Mouse (Mus musculus) liver, embryonic 13.5 days (tissue): ENCODE results near the gene Cdkal1. TPM values are rescaled to one million over a fixed set of nuclear protein-coding genes. Genes with fewer than 3 reads are reported as not detected.

ENCODE experiments used
- ATAC-seq: fragments of 200-750 bp; cut with Nextera tagmentation; 2 replicates; pipeline ENCODE4 v1.8.0; 2017; ENCODE audit warnings: low read depth, mild to moderate bottlenecking, moderate number of reproducible peaks, moderate library complexity
- DNase-seq: peaks from one replicate; pipeline ENCODE4 v3.0.0; 2022
- H3K27ac ChIP-seq: fragments of 300-500 bp; sonication (generic); 2 replicates; pipeline ENCODE4 v1.5.1; 2015; ENCODE audit warnings: moderate library complexity, mild to moderate bottlenecking, inconsistent platforms
- H3K27me3 ChIP-seq: fragments of 300-500 bp; sonication (generic); 2 replicates; pipeline ENCODE4 v1.6.1; 2015; ENCODE audit warnings: mild to moderate bottlenecking, inconsistent platforms
- H3K36me3 ChIP-seq: fragments of 300-500 bp; sonication (generic); 2 replicates; pipeline ENCODE4 v1.6.1; 2015; ENCODE audit warnings: mild to moderate bottlenecking, inconsistent platforms
- H3K4me1 ChIP-seq: fragments of 300-500 bp; sonication (generic); replicated peaks from 2 replicates; pipeline ENCODE4 v1.6.1; 2015; ENCODE audit warnings: inconsistent platforms
- H3K4me2 ChIP-seq: fragments of 300-500 bp; sonication (generic); 2 replicates; pipeline ENCODE4 v1.6.1; 2015; ENCODE audit warnings: inconsistent platforms, mild to moderate bottlenecking, moderate library complexity
- H3K4me3 ChIP-seq: fragments of 300-500 bp; sonication (generic); replicated peaks from 2 replicates; pipeline ENCODE4 v1.5.1; 2015; ENCODE audit warnings: mild to moderate bottlenecking, inconsistent platforms
- H3K9ac ChIP-seq: fragments of 300-500 bp; sonication (generic); 2 replicates; pipeline ENCODE4 v1.6.1; 2015; ENCODE audit warnings: mild to moderate bottlenecking, inconsistent platforms
- H3K9me3 ChIP-seq: fragments of 300-500 bp; sonication (generic); replicated peaks from 2 replicates; pipeline ENCODE4 v1.6.1; 2016; ENCODE audit warnings: inconsistent platforms
- WGBS: fragments of 180-500 bp; shearing (Covaris S2); methylation state at CpG from one replicate; pipeline ENCODE4 v1.1.7; 2015; ENCODE audit not compliant: insufficient replicate concordance; 5-methylcytosine and 5-hydroxymethylcytosine counted together
- polyA plus RNA-seq: library from polyadenylated mRNA; unstranded; fragments of >200 nt; fragmentation: Nextera tagmentation; extraction: Ambion mirVana; gene quantifications from 2 replicates; pipeline ENCODE4 v1.2.1, GENCODE M21; 2015

Cdkal1 gene
- polyA plus RNA-seq, 1 experiment from 2014 or later: 10.0 TPM

DNA sequence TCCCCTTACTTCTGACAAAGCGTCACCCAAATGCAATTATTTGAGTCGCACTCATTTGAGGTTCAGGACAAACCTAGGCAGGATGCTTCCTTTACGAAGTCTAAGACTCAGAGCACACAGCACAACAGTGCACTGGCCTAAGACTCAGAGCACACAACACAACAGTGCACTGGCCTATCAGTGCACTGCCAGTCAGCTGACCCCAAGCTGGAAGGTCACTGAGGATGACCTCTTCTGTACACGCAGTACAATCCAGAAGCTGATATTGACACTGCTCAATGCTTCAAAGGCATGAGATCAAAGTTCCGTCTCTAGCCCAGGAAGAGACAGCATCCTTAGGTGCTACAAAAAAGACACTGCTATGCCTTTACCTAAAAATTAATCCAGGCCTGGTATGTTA is 327.1 kb downstream of the Cdkal1 start:
- no peak for DNase-seq
- Histone ChIP-seq H3K9ac (no peak overlapping the region), H3K27me3 (no peaks in the 10 kb centered on the region), H3K27ac (no peak overlapping the region), H3K9me3 (no peaks in the 10 kb centered on the region), H3K4me3 (no peak overlapping the region), H3K4me1 (no peaks in the 10 kb centered on the region), H3K36me3 (no peaks in the 10 kb centered on the region), H3K4me2 (no peak overlapping the region)
- peak; percentile 85 for ATAC-seq
- WGBS: 69% methylated on average over 5 of the region's 5 CpGs

DNA sequence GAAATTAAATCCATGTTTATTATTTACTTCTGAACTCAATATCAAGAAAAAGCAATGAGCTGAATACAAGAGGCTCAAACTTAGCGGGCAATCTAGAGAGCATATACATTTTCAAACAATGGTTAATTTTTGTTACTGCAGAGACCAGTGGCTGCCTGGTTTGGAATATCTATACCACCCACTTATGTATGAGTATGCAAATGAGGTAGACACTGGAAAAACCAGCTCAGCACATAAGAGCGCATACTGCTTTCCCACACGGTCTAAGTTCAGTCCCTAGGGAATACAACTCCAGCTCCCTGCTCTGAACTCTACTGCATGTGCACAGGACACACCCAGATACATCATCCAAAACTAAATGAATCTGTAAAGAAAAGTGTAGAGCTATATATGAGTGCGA is 334.2 kb downstream of the Cdkal1 start:
- Histone ChIP-seq H3K9me3 (no peaks in the 10 kb centered on the region), H3K27me3 (no peaks in the 10 kb centered on the region), H3K4me3 (no peak overlapping the region), H3K9ac (no peak overlapping the region), H3K4me2 (no peak overlapping the region), H3K4me1 (no peaks in the 10 kb centered on the region), H3K27ac (no peak overlapping the region), H3K36me3 (no peaks in the 10 kb centered on the region)
- WGBS: 77% methylated on average over 4 of the region's 4 CpGs
- ATAC-seq (no peak), DNase-seq (no peak)

DNA sequence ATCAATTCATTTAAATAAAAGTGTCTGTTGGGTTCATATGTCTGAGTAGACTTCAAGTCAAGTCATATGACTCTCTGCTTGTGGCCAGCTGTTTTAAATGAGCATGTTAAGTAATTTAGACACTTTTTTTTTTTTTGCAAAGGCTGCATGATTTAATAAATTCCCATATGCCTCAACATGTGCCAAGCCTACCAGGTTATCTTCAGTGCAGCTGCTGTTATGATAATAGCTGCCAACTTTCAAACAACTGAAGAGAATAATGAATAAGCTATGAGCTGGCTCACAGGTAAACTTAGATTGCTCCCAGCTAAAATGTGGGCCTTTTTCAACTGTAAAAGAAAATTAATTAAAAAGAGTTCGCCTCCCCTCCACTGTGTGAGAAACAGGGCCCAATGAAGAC is 341.4 kb downstream of the Cdkal1 start:
- 66% methylated on average over 1 of the region's 1 CpGs for WGBS
- H3K27ac ChIP-seq: no peak overlapping the region
- H3K27me3 ChIP-seq: no peaks in the 10 kb centered on the region
- H3K4me3 ChIP-seq: no peak overlapping the region
- H3K9me3 ChIP-seq: no peaks in the 10 kb centered on the region
- no peak for DNase-seq
- H3K9ac ChIP-seq: no peak overlapping the region
- no peaks in the 10 kb centered on the region for H3K4me1 ChIP-seq
- ATAC-seq: no peak
- no peak overlapping the region for H3K4me2 ChIP-seq
- H3K36me3 ChIP-seq: no peaks in the 10 kb centered on the region

GRCm38 (mm10) chr13:29504861-29505568 is 350.5 kb downstream of the Cdkal1 start:
- Histone ChIP-seq H3K4me1 (no peaks in the 10 kb centered on the region), H3K27ac (no peak overlapping the region), H3K9ac (no peak overlapping the region)

GRCm38 (mm10) chr13:29503147-29504044 is 352.1 kb downstream of the Cdkal1 start:
- Histone ChIP-seq H3K4me1 (no peaks in the 10 kb centered on the region), H3K27me3 (no peaks in the 10 kb centered on the region), H3K27ac (no peak overlapping the region), H3K9me3 (no peaks in the 10 kb centered on the region), H3K36me3 (no peaks in the 10 kb centered on the region), H3K4me3 (no peak overlapping the region), H3K9ac (no peak overlapping the region), H3K4me2 (no peak overlapping the region)
- 60% methylated on average over 6 of the region's 6 CpGs for WGBS
- DNase-seq (no peak), ATAC-seq (no peak)

More at GRCm38 (mm10) chr13:29504861-29505568, 350.5 kb downstream of the Cdkal1 start:
- H3K36me3 ChIP-seq: no peaks in the 10 kb centered on the region
- WGBS: 59% methylated on average over 4 of the region's 4 CpGs
- H3K4me2 ChIP-seq: no peak overlapping the region
- no peaks in the 10 kb centered on the region for H3K9me3 ChIP-seq
- H3K4me3 ChIP-seq: no peak overlapping the region
- no peak for DNase-seq
- ATAC-seq: no peak
- no peaks in the 10 kb centered on the region for H3K27me3 ChIP-seq

GRCm38 (mm10) chr13:29502481-29503146 is 352.9 kb downstream of the Cdkal1 start:
- Histone ChIP-seq H3K4me2 (no peak overlapping the region), H3K9ac (no peak overlapping the region), H3K4me1 (no peaks in the 10 kb centered on the region), H3K9me3 (no peaks in the 10 kb centered on the region), H3K4me3 (no peak overlapping the region), H3K27me3 (no peaks in the 10 kb centered on the region), H3K27ac (no peak overlapping the region), H3K36me3 (no peaks in the 10 kb centered on the region)
- ATAC-seq (no peak), DNase-seq (no peak)
- WGBS: 48% methylated on average over 5 of the region's 5 CpGs

GRCm38 (mm10) chr13:29501173-29501572 is 354.3 kb downstream of the Cdkal1 start:
- no peak overlapping the region for H3K27ac ChIP-seq
- DNase-seq: no peak
- ATAC-seq: no peak
- H3K4me2 ChIP-seq: no peak overlapping the region
- no peak overlapping the region for H3K4me3 ChIP-seq
- H3K9me3 ChIP-seq: no peaks in the 10 kb centered on the region
- no peaks in the 10 kb centered on the region for H3K36me3 ChIP-seq
- H3K9ac ChIP-seq: no peak overlapping the region
- H3K4me1 ChIP-seq: no peaks in the 10 kb centered on the region
- WGBS: 38% methylated on average over 2 of the region's 2 CpGs
- H3K27me3 ChIP-seq: no peaks in the 10 kb centered on the region

DNA sequence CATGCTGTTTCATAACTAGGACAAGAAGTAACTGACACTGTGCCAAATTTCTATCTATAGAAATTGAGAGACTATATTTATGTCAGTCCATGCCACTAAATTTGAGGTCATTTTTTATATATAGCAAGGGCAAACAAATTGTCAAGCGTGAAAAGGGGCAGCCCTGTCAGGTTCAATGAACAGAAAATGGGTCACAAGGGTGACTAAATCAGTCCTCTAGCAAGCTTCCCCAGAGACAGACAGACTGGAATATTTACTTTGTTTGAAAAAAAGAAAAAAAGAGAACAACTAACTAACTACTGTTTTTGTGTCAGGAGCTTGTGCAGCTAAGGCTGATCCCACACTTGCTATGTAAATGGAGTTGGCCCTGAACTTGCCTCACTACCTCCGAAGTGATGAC is 355.7 kb downstream of the Cdkal1 start:
- Histone ChIP-seq H3K9me3 (no peaks in the 10 kb centered on the region), H3K4me2 (no peak overlapping the region), H3K27me3 (no peaks in the 10 kb centered on the region), H3K9ac (no peak overlapping the region), H3K4me1 (no peaks in the 10 kb centered on the region), H3K4me3 (no peak overlapping the region), H3K36me3 (no peaks in the 10 kb centered on the region), H3K27ac (no peak overlapping the region)
- ATAC-seq (no peak), DNase-seq (no peak)
- 73% methylated on average over 2 of the region's 2 CpGs for WGBS

- WGBS: 62% methylated on average over 7 of the region's 7 CpGs
- no peak for ATAC-seq
Observed at GRCm38 (mm10) chr13:29497286-29497685, 358.2 kb downstream of the Cdkal1 start.

DNA sequence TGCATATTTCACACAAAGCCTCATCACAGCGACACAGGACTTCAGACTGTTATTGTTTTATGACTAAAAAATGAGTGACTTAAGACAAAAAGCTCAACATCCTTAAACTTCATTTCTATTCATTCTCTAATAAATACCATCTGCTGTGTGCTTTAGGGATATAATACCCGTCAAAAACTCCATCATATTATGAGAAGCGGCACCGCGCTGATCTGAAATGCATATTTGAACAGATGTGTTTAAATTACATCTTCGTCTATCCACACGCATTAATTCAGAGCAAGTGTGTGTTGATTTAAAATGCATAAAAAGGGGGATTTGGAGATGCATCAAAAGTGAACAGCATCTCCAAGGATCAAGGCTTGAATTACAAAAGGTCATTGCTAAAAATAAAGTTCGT is 365.1 kb downstream of the Cdkal1 start:
- Histone ChIP-seq H3K4me3 (no peak overlapping the region), H3K4me2 (no peak overlapping the region), H3K9ac (no peak overlapping the region), H3K36me3 (no peaks in the 10 kb centered on the region), H3K9me3 (no peaks in the 10 kb centered on the region), H3K4me1 (no peaks in the 10 kb centered on the region), H3K27me3 (no peaks in the 10 kb centered on the region), H3K27ac (no peak overlapping the region)
- DNase-seq (no peak), ATAC-seq (no peak)
- WGBS: 84% methylated on average over 8 of the region's 8 CpGs

More at GRCm38 (mm10) chr13:29497286-29497685, 358.2 kb downstream of the Cdkal1 start:
- no peaks in the 10 kb centered on the region for H3K36me3 ChIP-seq
- no peak overlapping the region for H3K4me2 ChIP-seq
- no peak overlapping the region for H3K4me3 ChIP-seq
- H3K4me1 ChIP-seq: no peaks in the 10 kb centered on the region
- H3K27ac ChIP-seq: no peak overlapping the region
- no peaks in the 10 kb centered on the region for H3K27me3 ChIP-seq
- no peak overlapping the region for H3K9ac ChIP-seq
- no peaks in the 10 kb centered on the region for H3K9me3 ChIP-seq
- DNase-seq: no peak

GRCm38 (mm10) chr13:29489476-29489875 is 366.0 kb downstream of the Cdkal1 start:
- Histone ChIP-seq H3K9me3 (no peaks in the 10 kb centered on the region), H3K27ac (no peak overlapping the region), H3K4me2 (no peak overlapping the region), H3K36me3 (no peaks in the 10 kb centered on the region), H3K4me3 (no peak overlapping the region), H3K9ac (no peak overlapping the region), H3K27me3 (no peaks in the 10 kb centered on the region), H3K4me1 (no peaks in the 10 kb centered on the region)
- DNase-seq (no peak), ATAC-seq (no peak)
- WGBS: 68% methylated on average over 5 of the region's 5 CpGs
